Mouse (Mus musculus) CD4-positive, CD25-positive, alpha-beta regulatory T cell, adult 2 months (primary cell): ENCODE data around the gene Asic2.

Experiments
- DNase-seq: peaks from one replicate; pipeline ENCODE4 v3.0.0-alpha.2; 2012; ENCODE audit warnings: low read depth, low spot score

Gene Asic2

DNA sequence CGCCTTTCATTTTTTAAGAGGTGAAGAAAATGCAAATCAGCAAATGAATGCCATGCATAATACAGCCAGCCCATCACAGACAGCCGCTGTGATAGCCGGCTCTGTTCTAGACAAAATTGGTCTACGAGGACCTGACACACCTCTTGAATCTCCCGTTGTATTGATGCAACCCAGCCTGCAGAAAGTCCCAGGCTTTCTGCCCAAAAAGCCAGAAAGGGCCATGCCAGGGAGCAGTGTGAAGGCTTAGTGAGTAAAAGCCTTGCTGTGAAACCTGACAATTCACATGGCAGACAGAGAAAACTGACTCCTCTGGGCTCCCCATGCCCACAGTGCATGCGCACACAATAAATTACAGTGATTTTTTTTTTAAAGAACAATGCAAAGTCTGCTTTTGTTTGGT, 858.2 kb downstream of the Asic2 start:
- DNase-seq: no peak

DNA sequence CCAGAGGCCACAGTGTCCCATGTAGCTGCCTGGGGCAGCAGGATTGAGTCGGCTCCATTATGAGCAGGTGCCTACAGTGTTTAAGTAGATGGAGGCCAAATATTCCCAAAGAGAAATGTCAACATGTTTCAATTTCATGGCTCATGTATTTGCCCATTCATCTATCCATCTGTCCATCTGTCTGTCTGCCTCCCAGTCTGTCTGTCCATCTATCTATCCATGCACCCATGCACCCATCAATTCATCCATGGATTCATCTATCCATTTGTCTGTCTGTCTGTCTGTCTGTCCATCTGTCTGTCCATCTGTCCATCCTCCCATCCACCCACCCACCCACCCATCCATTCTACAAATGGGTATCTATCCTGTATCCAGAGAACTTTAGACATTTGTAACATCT, 861.3 kb downstream of the Asic2 start:
- DNase-seq: no peak

- no peak for DNase-seq
Observed at GRCm38 (mm10) chr11:81100829-81101228, 867.4 kb downstream of the Asic2 start.

DNA sequence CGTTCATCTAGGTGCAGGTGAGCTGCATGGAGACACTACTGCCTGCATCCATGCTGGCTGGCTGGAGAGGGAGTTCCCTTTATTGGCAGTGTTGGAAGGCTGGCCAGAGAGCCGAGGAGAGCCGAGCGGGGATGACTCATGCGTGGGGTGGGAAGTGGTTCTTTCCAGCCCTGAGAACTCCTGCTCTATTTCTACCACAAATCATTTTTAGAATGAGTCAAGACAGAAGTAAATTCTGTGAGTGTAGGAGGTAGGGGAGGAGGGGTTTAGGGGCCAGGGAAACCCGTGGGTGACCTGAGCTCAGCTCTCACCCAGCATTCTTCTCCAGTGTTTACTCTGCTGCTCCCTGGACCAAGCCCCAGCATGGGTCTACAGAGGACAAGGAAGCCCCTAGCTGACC, 872.2 kb downstream of the Asic2 start:
- DNase-seq: no peak

DNA sequence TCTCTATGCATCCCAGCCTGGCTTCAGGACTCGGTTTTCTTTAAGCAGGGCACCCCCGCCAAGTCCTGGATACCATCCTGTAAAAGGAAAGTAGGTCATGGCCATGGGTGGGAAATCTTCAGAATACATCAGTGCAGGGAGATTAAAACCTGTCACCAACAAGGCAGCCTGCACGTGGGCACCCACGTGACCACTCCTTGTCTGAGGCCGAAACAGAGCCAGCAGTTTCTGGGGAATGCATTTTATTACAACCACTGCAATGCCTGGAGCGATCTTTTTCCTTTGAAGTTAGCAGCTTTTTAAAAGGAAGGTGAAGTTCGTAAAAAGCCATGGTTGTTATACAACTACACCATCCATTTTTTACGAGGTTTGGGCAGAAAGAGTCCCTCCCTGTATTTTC, 873.7 kb downstream of the Asic2 start:
- no peak for DNase-seq

DNA sequence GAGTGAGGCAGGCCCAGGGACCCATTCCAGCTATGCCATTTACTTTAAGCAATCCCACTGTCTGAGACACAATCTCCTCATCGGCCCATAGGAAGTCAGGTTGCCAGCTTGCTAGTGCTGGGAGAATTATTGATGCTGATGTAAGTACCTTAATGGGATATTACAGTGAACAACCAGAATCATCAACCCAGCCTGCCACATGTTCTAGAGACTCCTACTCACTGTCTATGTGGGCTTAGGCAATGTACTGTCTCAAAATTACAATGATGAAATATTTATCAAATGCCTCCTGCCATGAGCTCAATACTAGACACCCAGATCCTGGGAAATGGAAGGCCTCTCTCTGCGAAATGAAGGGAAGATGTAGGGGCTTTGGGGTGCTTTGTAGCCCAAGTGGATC, 876.1 kb downstream of the Asic2 start:
- no peak for DNase-seq

DNA sequence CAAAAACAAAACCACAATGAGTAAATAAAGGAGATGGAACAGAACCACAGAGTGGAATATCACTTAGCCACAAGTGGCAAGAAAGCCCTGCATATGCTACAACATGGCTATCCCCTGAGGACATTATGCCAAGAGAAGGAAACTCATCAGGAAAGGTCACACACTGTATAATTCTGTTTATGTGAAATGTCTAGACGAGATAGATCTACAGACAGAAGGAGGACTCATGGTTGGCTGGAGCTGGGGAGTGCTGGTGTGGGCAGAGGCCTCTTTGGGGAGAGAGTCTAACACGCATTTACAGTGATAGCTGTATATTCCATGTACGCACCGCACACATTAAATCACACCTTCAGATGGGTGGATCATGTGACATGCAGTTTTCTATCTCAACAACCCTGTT, 884.4 kb downstream of the Asic2 start:
- DNase-seq: no peak

GRCm38 (mm10) chr11:81080076-81080805, 888.0 kb downstream of the Asic2 start:
- no peak for DNase-seq

- no peak for DNase-seq
Observed at GRCm38 (mm10) chr11:81079237-81079636, 889.0 kb downstream of the Asic2 start.

DNA sequence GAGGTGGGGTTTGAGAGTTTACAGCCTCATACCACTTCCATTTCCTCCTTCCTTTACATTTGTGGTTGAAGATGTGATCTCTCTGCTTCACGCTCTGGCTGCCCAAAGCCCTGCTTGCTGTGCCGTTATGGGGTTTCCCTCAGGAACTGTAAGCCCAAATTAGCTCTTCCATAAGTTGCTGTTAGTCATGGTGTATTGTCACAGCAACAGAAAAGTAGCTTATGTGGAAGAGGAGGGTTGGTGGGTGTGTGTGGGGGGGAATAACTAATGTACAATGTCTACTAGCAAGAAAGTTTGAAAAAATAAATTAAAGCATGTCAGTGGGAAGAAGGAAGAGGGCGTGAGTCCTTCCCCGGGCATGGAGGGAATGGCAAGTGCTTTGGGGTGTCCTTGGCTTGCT, 896.4 kb downstream of the Asic2 start:
- DNase-seq: no peak

DNA sequence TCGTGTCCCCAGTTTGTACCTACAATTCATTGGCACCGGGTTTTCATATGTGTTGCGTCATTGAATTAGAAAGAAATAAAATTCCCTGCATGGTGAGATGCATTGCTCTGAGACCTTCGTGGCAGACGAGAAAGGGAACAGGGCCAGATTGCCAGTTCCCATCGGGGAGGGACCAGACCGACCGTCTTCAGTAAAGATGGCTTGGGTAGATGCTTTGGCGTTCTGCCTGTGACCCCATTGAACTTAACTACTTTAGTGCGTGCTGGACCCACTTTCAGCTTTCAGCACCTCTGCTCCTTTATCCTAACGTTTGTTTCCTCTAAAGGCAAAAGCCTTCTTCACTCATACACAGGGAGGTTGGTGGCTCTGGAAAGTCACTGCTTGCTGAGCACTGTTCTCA, 902.9 kb downstream of the Asic2 start:
- no peak for DNase-seq

- no peak for DNase-seq
Observed at GRCm38 (mm10) chr11:81064006-81064405, 904.3 kb downstream of the Asic2 start.

GRCm38 (mm10) chr11:81060077-81060476, 908.2 kb downstream of the Asic2 start:
- no peak for DNase-seq

GRCm38 (mm10) chr11:81059546-81059945, 908.7 kb downstream of the Asic2 start:
- DNase-seq: no peak

GRCm38 (mm10) chr11:81057506-81057905, 910.8 kb downstream of the Asic2 start:
- DNase-seq: no peak

DNA sequence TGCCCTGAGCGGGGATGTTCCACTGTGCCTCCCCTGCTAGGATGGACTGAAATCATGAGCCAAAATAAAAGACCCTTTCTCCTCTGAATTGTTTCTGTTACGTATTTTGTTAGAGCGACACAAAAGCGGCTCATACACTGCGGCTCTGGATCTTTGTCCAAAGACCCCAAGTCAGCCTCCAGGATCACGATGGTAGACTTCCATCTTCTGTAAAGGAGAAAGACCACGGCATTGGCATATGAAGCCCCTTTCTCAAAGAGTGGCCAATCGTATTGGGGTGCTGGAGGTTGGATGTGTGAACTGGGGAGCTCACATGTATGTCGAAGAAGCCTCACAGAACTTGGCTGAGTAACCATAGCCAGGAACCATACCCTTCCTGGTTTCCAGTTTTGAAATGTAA, 911.5 kb downstream of the Asic2 start:
- DNase-seq: no peak

DNA sequence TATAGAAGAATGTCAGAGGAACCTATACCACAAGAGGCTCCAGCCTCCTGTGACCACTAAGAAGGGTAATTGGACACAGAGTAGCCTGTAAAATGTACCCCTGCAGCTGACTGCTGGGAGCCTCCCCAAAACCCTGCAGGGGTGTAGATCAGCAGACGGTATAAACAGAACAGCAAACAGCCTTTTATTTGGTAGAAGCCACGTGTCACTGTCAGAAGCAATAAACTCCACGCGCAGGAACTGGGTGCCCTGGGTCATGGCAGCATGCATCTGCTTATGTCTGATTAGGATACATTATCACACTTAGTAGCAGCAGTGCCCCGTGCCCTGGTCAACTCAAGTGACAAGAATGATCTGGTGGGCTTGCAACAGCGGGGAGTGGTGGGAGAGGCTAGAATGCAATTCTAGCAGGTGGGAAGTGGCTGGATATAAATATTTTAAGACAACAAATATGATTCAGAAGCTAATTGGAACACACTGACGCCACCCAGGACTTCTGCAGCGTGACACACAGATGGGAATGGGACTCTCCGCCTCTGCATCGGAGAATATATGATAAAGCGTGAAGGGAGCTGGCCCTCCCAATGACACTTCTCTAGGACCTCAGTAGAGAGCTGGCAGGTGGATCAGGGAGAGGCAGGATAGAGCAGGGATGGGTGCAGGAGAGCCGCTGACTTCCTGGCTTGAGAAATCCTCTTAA, 912.7 kb downstream of the Asic2 start:
- no peak for DNase-seq

- no peak for DNase-seq
Observed at GRCm38 (mm10) chr11:81053826-81054225, 914.4 kb downstream of the Asic2 start.

DNA sequence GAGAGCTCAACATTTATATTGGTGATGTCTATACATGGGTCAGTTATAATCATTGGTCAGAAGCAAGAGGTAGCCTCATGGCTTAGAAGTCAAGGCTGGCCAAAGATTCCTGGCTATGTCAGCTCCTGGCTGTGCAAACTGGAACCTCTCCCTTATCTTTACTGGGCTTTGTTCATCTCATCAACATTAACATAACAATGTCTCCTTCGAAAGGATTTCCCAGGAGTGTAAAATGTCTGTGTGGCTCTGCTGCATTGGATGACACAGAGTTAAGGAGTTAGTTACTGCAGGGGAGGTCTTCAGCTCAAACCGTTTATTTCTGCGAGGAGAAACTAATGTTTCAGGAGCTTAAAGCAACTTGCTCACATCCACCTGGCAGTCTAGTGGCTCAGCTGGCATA, 926.6 kb downstream of the Asic2 start:
- DNase-seq: no peak

DNA sequence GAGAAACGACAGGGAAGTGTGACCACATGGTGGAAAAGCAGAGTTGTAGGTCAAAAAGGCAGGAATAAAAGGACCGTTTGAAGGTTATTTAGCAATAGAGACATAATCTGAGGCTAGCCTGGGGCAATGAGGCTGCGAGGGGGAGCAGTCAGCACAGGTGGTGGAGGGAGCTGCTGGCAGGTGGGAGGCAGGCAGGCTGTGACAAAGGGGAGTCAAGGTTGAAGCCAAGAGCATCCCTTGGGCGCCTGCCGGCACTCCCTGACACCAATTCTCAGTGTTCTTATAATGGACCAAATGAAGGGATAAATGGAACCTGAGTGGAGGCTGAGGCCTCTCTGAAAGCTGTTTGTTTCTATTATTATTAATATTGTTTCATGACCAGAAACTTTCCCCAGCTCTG, 928.3 kb downstream of the Asic2 start:
- no peak for DNase-seq

GRCm38 (mm10) chr11:81032151-81032550, 936.1 kb downstream of the Asic2 start:
- no peak for DNase-seq

- DNase-seq: no peak
Observed at GRCm38 (mm10) chr11:81014776-81015175, 953.5 kb downstream of the Asic2 start.

DNA sequence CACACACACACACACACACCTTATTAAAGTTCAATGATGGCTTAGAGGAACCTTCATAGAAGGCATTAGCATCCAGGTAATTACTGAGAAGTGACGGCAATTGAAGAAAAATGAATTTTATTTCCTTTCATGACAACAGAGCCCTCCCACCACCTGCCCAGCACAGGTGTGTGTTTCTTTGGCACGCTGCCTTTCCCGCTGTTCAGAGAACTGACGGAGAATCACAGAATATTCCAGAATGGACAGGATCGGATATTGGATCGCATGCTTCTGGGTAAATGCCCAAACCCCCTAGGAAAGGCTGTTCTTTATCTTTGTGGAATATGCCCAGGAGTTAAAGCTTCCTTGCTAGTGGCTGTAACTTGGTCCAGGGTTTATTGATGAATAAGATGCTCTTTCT, 954.8 kb downstream of the Asic2 start:
- DNase-seq: no peak
